Mouse (Mus musculus): ENCODE measurements around the gene Tapbp.
A peak's percentile ranks its signal among the peaks of the same experiment; 100 is the strongest.

The Tapbp gene

DNA sequence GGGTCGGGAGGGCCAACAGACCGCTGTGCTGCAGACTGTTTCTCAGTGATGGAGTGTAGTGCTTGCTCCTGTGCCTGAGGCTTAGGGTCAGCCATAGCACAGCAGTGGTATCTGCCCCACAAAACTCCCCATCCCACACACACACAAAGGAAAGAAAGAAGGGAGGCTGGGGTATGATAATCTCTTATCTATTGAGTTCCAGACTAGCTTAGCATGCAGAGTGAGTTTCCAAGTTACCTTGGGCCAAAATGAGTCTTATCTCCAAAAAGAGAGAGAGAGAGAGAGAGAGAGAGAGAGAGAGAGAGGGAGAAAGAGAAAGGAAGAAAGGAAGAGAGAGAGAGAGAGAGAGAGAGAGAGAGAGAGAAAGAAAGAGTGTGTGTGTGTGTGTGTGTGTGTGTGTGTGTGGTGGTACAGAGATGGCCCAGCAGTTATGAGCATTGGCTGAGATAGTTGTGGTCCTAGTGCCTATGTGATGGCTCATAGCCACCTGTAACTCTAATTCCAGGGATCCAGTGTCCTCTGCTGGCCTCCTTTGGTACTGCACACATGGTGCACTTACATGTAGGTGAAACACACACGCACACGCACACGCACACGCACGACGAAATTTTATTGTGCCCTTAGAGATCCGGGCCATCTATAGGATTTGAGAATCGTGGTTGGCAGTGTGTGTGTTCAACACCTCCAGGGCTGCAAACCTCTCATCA, 9.0 kb downstream of the Tapbp start:
- DNase-seq (ENCODE audit: low read depth), result peak; percentile 74

DNA sequence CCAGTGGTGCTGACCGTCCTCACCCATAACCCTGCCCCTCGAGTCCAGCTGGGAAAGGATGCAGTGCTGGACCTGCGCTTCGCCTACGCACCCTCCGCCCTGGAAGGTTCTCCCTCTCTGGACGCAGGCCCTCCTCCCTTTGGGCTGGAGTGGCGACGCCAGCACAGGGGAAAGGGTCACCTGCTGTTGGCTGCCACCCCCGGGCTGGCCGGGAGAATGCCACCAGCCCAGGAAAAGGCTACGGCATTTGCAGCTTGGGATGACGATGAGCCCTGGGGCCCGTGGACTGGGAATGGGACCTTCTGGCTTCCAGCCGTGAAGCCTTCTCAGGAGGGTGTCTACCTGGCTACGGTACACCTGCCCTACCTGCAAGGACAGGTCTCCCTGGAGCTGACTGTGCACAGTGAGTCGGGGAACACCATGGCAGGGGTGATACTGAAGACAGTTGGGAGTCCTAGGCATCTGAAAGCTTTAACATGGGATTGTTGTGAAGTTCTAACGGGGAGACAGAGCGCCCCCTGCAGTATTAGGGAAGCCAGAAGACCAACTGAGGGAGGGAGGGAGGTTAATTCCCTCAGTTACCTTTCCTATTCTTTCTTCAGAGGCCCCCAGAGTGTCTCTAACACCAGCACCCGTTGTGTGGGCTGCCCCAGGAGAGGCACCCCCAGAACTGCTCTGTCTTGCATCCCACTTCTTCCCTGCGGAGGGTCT, 9.9 kb downstream of the Tapbp start:
- DNase-seq (ENCODE audit: low read depth), result no peak

DNA sequence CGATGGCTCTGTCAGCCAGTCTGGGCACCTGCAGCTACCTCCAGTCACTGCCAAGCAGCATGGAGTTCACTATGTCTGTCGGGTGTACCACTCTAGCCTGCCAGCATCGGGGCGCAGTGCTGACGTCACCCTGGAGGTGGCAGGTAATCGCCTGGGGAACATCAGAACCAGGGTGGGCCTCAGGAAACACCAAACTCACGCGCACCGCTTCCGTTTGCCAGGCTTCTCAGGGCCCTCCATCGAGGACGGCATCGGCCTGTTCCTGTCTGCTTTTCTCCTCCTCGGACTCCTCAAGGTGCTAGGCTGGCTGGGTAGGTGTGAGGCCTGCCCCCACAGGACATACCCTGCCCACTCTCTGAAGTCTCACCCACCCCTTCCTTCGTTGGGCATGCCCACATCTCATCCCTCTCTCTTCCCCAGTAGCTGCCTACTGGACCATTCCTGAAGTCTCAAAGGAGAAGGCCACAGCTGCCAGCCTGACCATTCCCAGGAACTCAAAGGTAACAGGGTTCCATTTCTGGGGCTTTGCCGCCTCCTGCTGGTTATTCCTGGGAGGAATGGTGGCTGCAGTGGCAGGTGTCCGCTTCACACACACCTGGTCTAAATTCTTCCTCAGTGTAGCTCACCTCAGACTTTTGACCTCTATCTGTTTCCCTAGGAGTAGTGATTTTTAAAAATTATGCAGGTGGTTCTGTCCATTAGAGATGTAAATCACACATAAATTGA, 10.7 kb downstream of the Tapbp start:
- DNase-seq (ENCODE audit: low read depth), result no peak

DNA sequence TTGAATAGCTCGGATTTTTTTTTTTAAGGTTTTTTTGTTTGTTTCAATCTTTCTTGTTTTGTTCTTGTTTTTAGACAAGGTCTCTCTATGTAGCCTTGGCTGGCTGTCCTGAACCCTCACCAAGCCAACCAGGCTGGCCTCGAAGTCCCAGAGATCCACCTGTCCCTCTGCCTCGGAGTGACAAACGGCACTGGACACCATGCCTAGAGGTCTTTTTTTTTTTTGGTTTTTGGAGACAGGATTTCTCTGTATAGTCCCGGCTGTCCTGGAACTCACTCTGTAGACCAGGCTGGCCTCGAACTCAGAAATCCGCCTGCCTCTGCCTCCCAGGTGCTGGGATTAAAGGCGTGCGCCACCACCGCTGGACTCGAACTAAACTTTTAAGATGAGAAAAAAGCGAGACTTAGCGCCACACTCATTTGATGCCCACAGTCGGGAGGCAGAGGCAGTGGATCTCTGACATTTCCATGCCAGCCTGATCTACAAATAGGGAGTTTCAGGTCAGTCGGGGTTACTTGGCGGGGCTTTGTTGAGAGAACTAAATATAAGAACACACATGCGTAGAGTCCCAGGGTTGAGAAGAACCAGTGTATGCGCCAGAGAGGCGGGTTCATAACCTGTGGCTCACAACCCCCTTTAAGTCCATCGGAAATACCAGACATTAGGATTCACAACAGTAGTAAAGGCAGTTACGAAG, 12.7 kb downstream of the Tapbp start:
- no peak for DNase-seq (ENCODE audit: low read depth)

DNA sequence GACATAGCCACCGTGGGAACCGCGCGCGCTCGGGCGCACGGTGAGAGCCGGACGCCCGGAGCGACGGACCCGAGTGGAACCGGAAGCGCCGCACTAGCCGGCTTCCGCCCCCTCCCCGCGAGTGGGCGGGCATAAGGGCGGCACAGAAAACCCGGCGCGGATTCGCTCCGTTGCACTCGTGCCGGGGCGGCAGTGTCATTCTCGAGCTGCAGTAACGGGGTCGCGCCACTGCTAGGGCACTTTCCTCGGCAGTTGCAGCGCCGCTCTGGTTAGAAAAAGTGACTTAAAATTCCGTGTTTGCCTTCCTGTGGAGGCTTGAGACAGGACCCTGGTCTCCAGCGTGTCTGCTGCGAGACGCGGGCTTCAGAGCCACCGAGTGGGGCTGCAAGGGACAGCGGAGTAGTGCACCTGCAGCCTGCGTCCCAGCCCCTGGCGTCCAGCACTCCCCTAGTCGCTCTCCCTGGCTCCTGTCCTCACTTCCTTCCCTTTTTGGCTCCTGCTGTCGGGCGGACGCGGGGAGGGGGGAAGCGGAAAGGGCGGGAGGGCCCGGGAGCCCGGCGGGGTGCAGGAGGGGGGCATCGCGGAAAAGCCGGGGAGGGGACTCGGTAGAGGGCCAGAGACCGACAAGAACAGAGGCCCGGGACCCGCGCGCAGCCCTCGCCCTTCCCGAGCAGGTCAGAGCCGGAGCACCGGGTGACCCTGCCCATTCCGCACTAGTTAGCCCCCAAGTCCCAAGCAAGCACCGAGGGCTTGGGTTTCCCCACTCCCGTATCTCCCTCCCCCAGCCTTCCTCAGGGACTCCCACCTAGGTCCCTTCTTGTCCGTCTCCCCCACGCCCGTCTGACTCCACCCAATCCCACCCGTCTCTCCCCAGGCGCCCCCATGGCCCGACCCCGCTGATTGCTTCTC, 13.9 kb downstream of the Tapbp start, which contains the start of gene Rgl2:
Rgl2 (plus strand) TSS at position 173 of the 909 bp plus-strand sequence.
- DNase-seq (ENCODE audit: low read depth), result peak; percentile 89

DNA sequence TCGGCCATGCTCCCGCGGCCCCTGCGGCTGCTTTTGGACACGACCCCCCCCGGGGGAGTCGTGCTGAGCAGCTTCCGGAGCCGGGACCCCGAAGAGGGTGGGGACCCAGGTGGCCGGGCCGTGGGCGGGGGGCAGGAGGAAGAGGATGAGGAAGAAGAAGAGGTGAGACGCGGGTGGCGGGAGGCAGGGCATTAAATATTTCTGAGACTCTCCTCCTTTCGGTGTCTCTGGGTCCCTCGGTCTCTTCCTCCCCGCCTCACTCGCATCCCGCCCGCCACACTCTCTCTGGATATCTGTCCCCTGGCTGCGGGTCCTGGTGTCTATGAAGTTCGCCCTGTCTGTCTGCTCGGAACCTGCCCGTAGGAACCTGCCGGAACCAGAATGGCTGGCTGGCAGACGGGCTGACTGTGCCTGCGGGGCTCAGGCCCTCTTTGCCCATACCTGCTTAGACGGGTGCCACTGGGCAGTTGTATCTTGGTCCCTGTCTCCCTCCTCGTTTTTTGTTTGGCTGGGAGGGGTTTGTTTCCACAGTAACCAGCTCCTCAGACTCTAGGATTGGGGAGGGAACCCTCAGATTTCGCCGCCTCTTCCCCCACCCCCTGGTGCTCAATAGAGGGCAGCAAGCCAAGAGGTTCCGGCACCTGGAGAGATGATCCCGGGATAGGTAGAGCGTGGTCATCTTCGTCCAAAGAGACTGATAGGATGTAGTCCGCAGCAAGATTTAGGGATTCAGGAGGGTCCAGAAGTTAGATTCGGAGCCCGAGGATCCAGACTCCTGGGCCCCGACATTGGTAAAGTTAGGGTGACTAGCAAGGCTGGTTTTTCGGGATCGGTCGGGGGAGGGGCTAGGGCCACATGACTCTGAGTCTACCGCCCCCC, 14.8 kb downstream of the Tapbp start:
- peak; percentile 65 for DNase-seq (ENCODE audit: low read depth)

DNA sequence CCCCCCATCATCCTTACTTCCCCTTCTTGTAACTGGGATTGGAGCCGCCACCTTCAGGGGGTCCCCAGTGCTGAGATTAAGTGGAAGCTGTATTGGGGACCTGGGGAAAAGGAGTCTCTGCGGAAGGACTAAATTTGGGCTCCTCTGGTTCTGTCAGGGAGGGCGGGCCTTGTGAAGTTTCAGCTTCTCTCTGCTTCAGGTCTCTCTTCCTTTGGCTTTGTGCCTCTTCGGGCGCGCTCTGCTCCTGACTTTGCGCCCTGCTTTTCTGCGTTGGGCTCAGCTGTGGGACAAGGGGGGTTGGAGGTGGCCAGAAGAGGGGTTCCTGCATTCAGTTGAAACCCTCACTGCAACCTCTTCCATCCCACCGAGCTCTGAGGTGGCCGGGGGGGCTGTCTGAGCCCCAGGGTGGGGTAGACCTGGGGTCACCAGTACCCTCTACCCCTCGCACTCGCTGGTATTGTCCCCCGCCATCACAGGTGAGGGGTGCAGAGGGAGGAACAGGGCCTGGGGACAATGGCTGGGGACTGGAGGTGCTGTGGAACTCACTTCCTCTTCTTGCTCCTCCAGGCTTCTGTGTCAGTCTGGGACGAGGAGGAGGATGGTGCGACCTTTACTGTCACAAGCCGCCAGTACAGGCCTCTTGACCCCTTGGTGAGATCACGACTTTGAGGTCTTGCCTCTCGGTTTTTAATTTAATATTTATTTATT, 15.6 kb downstream of the Tapbp start:
- DNase-seq (ENCODE audit: low read depth), result no peak

DNA sequence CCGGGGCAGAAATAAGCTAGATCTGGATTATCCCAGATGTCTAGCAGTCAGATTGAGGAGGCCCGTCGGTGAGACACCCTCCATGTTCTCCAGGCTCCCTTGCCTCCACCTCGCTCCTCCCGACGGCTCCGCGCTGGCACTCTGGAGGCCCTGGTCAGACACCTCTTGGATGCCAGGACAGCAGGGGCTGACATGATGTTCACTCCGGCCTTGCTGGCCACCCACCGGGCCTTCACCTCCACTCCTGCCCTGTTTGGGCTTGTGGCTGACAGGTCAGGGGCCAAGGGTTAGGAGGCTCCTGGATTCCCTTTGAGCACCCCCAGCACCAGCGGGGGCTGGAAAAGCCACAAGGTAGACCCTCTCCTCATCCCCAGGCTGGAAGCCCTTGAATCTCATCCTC, 16.2 kb downstream of the Tapbp start:
- no peak for DNase-seq (ENCODE audit: low read depth)

DNA sequence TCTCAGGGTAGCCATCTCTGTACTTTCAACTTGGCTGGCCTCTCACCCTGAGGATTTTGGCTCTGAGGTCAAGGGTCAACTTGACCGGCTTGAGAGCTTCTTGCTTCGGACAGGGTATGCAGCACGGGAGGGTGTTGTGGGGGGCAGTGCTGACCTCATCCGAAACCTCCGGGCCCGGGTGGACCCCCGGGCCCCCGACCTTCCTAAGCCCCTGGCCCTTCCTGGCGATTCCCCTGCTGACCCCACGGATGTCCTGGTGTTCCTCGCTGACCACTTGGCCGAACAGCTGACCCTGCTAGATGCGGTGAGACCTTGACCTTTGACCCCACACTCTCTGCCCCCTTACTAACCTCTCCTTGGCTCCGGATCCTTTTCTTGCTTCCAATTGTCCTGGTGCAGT, 16.7 kb downstream of the Tapbp start:
- DNase-seq (ENCODE audit: low read depth), result no peak

DNA sequence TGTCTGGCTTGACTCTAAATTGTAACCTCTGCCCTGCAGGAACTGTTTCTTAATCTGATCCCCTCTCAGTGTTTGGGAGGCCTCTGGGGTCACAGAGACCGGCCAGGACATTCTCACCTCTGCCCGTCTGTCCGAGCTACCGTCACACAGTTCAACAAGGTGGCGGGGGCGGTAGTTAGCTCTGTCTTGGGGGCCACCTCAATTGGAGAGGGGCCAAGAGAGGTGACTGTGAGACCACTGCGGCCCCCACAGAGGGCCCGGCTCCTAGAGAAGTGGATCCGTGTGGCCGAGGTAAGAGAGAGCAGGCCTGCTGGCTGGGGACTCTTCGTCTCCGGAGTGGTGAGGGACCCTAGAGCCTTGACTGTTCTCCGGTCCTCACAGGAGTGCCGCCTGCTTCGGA, 17.3 kb downstream of the Tapbp start:
- no peak for DNase-seq (ENCODE audit: low read depth)

DNA sequence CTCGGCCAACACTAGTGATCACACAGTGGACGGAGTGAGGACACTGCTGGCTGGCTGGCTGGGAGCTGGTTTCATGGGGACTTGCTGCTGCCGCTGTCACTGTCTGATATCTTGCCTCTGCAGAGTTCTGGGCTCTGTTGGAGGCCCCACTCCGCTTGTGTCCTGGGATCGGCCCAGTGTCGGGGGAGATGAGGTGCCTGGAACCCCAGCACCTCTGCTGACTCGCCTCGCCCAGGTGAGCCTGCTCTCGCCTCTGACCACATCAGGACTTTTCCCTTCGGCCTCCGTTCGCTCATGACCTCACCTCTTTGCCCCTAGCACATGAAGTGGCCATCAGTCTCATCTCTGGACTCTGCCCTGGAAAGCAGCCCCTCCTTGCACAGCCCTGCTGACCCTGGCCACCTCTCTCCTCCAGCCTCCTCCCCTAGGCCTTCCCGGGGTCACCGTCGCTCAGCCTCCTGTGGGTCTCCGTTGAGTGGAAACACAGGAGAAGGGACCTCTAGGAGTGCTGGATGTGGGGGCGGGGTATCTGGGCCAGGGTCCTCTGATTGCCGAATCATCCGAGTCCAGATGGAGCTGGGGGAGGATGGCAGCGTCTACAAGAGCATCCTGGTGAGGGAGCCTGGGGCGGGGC, 19.8 kb downstream of the Tapbp start:
- DNase-seq (ENCODE audit: low read depth), result no peak

DNA sequence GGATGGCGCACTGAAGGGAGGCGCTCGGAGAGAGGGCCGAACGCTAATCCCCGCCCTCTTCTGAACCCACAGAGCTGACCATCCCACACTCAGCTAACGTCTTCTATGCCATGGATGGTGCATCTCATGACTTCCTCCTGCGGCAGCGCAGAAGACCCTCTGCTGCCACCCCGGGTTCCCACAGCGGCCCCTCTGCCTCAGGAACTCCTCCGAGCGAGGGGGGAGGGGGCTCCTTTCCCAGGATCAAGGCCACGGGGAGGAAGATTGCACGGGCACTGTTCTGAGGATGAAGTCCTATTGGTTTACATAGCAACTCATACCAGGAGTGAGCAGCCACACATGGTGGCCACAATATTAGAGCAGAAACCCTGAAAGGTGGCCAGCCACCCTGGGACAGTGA, 21.3 kb downstream of the Tapbp start:
- DNase-seq (ENCODE audit: low read depth), result no peak

DNA sequence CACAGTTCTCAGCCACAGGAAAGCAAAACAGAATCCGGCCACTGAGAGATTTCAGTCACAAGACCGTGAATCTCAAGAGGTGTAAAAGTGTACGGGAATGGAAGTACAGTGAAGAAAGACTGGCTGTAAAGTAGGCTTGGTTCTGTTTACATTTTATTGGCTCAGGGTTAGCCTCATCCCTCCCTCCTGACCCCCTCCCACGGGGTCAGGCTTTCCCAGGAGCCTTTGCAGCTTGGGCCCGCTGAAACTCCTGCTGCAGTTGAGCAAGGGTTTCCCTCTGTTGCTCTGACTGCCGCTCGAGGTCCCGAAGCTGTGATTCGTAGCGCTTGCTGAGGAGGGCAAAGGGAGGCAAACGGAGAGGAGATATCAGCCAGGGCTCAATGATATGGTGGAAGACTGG, 23.1 kb downstream of the Tapbp start:
- DNase-seq (ENCODE audit: low read depth), result no peak

DNA sequence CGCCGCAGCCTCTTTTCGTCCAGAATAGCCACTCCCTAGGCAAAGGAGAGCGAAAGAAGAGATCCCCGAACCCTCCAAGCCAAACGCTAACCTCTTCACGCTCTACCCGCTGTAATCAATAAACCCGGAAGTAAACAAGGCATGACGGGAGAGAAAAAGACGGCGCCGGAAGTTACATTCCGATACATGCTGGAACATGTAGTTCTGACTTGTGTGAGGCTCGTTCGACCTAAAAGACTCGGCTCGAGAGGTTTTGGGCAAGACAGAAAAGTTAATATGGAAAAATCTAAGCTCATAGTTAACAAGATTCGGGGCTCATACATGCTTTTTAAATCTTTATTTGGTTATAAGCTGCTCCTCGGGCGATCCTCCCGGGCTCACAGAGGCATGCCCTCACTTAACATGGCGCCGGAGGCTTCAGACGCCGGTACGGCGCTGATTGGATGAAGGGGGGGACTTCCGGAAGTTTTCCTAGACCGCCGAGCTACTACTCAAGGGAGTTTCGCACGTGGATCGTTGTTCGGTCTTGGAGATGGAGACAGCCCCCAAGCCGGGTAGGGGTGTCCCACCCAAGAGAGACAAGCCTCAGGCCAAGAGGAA, 24.6 kb downstream of the Tapbp start, which contains the start of the genes Pfdn6 and Wdr46:
Pfdn6 (minus strand) TSS at position 138 of the 600 bp plus-strand sequence.
Wdr46 (plus strand) TSS at position 455 of the 600 bp plus-strand sequence.
- DNase-seq (ENCODE audit: low read depth), result peak; percentile 96

DNA sequence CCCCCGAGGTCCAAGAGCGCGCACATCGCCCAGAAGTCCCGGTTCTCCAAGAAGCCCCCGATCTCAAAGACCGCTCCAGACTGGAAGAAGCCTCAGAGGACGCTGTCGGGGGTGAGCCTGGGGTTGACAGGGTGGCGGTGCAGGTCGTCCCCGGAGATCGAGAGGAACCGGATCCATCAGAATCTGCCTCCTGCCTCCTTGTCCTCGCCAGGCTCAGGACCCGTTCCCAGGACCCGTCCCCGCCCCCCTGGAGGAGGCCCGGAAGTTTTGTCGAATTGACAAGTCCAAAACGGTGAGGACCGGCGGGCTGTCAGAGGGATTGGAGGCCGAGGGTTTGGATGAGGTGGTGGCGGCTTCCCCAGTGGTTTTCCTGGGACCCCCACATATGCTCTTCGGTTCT, 25.3 kb downstream of the Tapbp start:
- DNase-seq (ENCODE audit: low read depth), result peak; percentile 44

DNA sequence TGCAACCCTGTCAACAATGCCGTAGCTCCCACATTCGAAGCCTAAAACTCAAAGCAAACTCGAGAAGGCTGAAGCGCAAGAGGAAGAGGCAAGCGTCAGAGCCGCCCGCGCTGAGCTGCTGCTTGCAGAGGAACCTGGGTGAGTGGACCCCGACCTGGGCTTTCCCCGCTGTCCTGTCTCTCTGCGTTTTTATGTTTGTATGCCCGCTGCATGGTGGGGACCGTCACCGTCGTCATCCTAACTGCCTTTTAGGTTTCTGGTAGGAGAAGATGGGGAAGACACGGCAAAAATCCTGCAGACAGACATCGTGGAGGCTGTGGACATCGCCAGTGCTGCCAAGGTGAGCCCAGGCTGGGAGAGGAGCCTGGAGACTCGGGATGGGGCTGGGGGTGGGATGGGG, 25.7 kb downstream of the Tapbp start:
- DNase-seq (ENCODE audit: low read depth), result no peak

DNA sequence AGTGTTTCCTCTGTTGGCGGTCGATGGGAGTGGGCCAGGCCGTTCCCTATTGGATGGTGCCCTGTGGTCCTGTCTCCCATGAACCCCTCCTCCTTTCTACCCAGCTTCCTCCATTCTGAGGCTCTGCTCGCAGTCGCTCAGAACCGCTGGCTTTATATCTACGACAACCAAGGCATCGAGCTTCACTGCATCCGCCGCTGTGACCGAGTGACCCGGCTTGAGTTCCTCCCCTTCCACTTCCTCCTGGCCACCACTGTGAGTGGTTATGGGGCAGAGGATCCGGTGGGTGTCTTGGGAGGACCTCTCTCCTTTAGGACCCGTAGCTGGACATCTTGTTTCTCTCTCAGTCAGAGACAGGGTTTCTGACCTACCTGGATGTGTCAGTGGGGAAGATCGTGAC, 27.8 kb downstream of the Tapbp start:
- no peak for DNase-seq (ENCODE audit: low read depth)

DNA sequence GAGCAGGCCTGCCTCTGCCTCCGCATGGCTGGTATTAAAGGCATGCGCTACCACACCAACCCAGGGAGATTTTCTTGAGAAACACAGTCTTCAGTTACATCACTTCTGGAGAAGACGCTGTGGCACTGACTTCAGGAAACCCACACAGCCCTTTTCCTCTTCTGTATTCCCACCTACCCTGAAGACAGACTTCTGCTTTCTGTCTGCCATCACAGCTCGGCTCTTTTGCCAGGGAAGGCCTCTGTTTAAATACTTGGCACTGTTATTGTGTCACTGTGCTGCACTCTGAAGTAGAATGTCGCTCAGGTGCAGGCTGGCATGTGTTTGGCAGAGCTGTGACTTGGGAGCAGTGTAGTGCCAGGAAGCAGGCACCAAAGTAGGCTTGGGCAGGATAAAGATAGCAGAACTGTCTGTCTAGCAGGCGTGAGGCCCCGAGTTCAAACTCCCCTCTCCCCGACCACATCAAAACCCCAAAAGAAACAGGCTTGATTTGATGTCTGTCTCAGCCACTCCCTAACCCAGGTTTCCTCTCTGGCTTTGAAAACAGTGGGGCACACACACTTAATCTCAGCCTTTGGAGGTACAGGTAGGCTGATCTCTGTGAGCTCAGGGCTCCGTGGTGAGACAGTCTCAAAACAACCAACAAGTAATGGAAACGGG, 31.9 kb downstream of the Tapbp start:
- DNase-seq (ENCODE audit: low read depth), result peak; percentile 71

All from 416B (cell line).